Mouse (Mus musculus) midbrain, embryonic 10.5 days (tissue): ENCODE results near the gene E130308A19Rik. TPM values are rescaled to one million over a fixed set of nuclear protein-coding genes. Genes with fewer than 3 reads are reported as not detected.
A peak's percentile ranks its signal among the peaks of the same experiment; 100 is the strongest.

Experiments
- DNase-seq: peaks from one replicate; pipeline ENCODE4 v3.0.0-alpha.2; 2017; ENCODE audit warnings: low spot score
- H3K27ac ChIP-seq: fragments of 300-500 bp; sonication (generic); replicated peaks from 2 replicates; pipeline ENCODE4 v1.5.1; 2016; ENCODE audit warnings: mild to moderate bottlenecking
- H3K27me3 ChIP-seq: fragments of 300-500 bp; sonication (generic); 2 replicates; pipeline ENCODE4 v1.6.1; 2016; ENCODE audit warnings: low read depth, mild to moderate bottlenecking; ENCODE audit not compliant: poor library complexity, severe bottlenecking
- H3K36me3 ChIP-seq: fragments of 300-500 bp; sonication (generic); 2 replicates; pipeline ENCODE4 v1.6.1; 2016; ENCODE audit warnings: mild to moderate bottlenecking, moderate library complexity
- H3K4me1 ChIP-seq: fragments of 300-500 bp; sonication (generic); 2 replicates; pipeline ENCODE4 v1.6.1; 2016
- H3K4me3 ChIP-seq: fragments of 300-500 bp; sonication (generic); 2 replicates; pipeline ENCODE4 v1.5.1; 2016; ENCODE audit warnings: mild to moderate bottlenecking, moderate library complexity
- H3K9me3 ChIP-seq: fragments of 300-500 bp; sonication (generic); replicated peaks from 2 replicates; pipeline ENCODE4 v1.6.1; 2016; ENCODE audit warnings: mild to moderate bottlenecking
- WGBS: fragments of 180-500 bp; shearing (Covaris S2); methylation state at CpG from one replicate; pipeline ENCODE4 v1.1.7; 2016; 5-methylcytosine and 5-hydroxymethylcytosine counted together
- polyA plus RNA-seq: library from polyadenylated mRNA; unstranded; fragments of >200 nt; fragmentation: Nextera tagmentation; extraction: Ambion mirVana; gene quantifications from 2 replicates; pipeline ENCODE4 v1.2.1, GENCODE M21; 2016

E130308A19Rik gene
- polyA plus RNA-seq, 1 experiment from 2014 or later = 51.3 TPM

DNA sequence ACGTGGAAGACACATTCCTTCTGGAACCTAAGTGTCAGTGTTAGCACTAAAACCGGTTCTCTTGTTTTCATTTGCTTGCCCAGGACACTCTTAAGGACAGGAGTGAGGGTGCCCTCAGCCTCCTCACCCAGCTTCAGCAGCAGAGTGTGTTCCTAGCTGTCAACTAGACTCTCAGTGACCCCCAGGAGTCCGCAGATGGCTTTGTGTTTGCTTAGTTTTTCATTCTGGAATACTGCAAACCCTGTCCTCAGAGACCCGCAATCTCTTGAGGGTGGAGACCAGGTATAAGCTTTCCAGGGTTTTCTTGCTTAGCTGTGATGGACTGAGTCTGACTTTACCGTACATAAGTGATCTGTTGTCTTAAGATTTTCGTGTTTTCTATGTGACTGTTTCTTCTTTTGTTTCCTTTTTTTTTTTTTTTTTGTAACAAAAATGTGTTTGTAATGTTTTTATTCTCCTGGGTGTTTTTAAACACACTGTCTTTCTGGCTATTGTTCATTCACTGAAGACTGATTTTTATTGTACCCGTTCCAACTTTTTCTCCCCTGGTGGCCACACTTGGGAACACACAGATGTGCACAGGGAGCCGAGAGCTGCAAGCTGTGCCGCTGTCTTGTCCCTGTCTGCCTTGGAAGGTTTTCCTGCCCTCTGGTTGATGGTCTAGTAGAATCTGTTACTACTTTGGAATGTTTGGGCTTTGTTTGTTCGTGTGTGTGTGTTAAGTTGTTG is 134.8 kb downstream of the E130308A19Rik start:
- Histone ChIP-seq H3K27me3 (no peaks in the 10 kb centered on the region), H3K9me3 (no peaks in the 10 kb centered on the region), H3K4me3 (no peak overlapping the region), H3K27ac (no peak overlapping the region), H3K4me1 (peaks cover 11% of the 10 kb centered on the region), H3K36me3 (peaks cover 4% of the 10 kb centered on the region)
- peak; percentile 38 for DNase-seq
- WGBS = 61% methylated on average over 10 of the region's 10 CpGs

DNA sequence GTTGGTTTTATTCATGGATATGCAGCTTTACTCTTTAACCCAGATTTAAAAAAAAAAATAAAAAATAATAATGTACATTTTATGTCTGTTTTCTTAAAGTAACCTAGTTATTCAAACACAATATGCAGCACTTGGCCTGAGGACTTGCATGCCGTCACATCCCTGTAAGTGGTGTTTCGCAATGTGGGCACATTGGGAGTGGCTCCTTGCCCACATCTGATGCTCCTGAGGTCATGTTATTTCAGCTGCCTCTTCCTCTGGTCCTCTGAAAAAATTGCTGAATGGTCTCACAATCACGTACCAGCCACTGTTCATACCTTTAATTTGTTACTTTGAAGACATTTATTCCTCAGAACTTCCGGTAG is 135.3 kb downstream of the E130308A19Rik start:
- no peaks in the 10 kb centered on the region for H3K9me3 ChIP-seq
- no peaks in the 10 kb centered on the region for H3K27me3 ChIP-seq
- peaks cover 17% of the 10 kb centered on the region for H3K4me1 ChIP-seq
- no peak for DNase-seq
- H3K4me3 ChIP-seq = no peak overlapping the region
- H3K36me3 ChIP-seq = no peaks in the 10 kb centered on the region
- no peak overlapping the region for H3K27ac ChIP-seq
- 84% methylated on average over 4 of the region's 4 CpGs for WGBS

DNA sequence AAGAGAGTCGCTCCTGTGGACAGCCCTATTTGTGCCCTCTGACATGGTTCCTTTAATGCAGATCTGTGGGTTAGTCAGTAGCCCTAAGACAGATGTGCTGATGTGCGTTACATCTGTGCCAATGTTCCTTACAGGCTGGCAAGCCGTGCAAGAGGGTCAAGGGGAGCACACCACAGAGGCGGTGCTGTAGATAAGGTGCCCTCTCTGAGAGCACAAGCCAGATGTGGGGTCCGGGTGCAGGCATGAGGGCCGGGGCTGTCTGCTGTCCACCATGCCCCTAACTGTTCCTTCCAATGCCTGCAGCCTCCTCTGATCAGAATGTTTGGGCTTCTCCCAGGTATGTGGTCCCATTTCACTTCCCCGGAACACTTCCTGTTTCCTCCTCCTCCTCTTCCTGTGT is 138.9 kb downstream of the E130308A19Rik start:
- no peaks in the 10 kb centered on the region for H3K27me3 ChIP-seq
- no peak overlapping the region for H3K27ac ChIP-seq
- DNase-seq = no peak
- peaks cover 18% of the 10 kb centered on the region for H3K36me3 ChIP-seq
- WGBS = 81% methylated on average over 7 of the region's 7 CpGs
- no peak overlapping the region for H3K4me3 ChIP-seq
- H3K4me1 ChIP-seq = peaks cover 17% of the 10 kb centered on the region
- H3K9me3 ChIP-seq = no peaks in the 10 kb centered on the region

DNA sequence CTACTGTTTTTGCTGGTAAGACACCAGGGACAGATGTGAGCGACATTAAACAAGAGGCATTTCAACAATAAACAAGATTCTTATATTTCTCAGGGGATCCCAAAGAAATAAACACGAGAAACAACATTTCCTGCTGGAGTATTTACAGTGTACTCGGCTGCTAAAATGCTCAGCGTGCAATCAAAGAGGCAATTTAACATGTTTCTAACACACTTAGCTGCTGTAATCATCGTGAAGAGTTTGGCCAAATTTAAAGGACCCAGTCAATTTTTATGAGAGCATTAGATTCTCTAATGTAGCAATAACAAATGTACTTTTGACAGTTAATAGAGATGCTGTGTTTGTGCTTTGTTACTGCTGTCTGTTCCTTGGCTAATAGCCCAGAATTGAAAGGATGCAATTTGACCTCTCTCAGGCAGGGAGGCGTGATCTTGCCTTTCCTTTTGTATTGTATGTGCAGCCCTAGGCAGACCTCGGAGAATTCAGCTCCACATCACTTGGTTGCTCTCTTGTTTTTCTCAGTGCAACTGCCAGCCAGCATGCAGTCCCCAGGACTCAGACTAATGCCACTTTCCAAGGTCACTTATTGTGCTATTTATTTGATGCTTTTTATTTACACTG is 139.5 kb downstream of the E130308A19Rik start:
- Histone ChIP-seq H3K27ac (0 out of 2 replicates have a peak overlapping the region, but pooled peaks have one; percentile 13), H3K9me3 (no peaks in the 10 kb centered on the region), H3K36me3 (peaks cover 24% of the 10 kb centered on the region), H3K4me3 (no peak overlapping the region), H3K4me1 (peaks cover 17% of the 10 kb centered on the region), H3K27me3 (no peaks in the 10 kb centered on the region)
- DNase-seq = no peak
- WGBS = 47% methylated on average over 7 of the region's 7 CpGs

DNA sequence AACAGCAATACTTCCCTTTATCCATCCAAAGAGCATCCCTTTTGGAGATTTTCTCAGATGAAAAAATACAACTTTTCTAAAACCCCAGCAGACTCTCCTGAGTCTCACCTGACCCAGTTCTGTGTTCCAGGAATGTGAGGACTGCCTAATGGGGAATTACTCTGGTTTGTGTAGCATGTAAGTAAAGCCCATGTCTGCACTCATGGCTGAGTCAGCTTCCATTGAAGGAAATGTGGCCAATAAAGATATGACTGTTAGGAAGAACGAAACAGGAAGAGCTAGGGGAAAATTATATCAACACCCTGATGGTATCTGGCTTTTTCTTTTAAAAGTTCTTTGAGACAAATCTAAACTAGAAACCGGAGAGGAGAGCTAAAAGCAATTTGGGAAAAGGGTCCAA is 141.7 kb downstream of the E130308A19Rik start:
- Histone ChIP-seq H3K4me1 (peaks cover 31% of the 10 kb centered on the region), H3K9me3 (no peaks in the 10 kb centered on the region), H3K27ac (no peak overlapping the region), H3K36me3 (peaks cover 43% of the 10 kb centered on the region), H3K27me3 (no peaks in the 10 kb centered on the region), H3K4me3 (no peak overlapping the region)
- WGBS = 91% methylated on average over 2 of the region's 2 CpGs
- DNase-seq = no peak

DNA sequence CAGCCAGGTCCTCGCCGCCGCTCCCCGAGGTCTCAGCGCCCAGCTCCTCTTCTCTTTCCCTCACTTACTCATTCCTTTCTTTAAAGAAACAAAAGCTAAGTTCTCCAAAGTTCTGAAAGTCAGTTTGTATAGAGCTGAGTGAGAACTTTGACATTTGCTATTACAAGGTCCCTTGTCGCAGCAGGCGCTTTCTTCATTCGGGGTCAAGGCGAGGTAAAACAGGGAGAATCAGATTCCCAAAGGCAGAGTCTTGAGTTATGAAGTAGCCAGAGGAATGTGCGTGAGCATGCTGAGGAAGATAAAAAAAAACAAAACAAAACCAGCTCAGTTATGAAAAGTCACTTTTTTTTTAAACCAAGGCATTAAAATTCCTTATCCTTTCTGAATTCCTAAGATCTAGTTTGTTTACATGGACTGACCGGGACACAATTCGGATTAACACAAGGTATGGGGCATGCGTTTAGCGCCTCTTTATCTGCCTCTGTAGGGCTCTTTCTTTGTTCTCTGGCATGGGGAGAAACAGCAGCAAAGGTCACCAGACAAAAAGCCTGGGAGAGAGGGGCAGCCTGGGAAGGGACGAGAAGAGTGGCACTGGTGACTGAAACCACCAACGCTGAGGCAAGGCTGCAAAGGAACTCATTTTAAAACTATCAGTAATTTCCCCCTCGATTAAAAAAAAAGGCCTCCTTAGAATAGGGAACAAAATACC is 146.3 kb downstream of the E130308A19Rik start:
- WGBS = 35% methylated on average over 17 of the region's 17 CpGs
- Histone ChIP-seq H3K9me3 (no peaks in the 10 kb centered on the region), H3K27ac (peak overlapping the region; percentile 55), H3K4me1 (peaks cover 49% of the 10 kb centered on the region), H3K36me3 (peaks cover 79% of the 10 kb centered on the region), H3K4me3 (no peak overlapping the region; the same call in 1 of the 2 replicates), H3K27me3 (no peaks in the 10 kb centered on the region)
- DNase-seq = peak; percentile 59

DNA sequence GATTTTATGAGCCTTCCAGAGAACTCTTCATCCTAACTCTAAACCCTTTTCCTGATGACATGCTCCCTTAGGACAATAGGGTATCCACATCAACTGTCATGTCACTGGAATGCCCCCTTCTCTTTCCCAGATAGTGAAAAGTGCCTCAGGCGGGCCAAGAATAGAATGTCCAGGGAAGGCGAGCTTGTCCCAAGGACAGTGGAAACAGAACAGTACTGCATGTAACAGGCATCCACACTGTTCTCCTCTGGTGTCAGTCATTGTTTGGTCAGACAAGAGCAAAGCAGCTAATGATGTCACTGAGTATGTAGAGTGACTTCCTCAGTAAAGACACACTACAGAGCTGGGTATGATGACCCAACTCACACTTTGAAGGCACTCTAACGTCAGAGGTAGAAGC is 151.8 kb downstream of the E130308A19Rik start:
- Histone ChIP-seq H3K36me3 (peaks cover 71% of the 10 kb centered on the region), H3K4me1 (peaks cover 48% of the 10 kb centered on the region), H3K4me3 (no peak overlapping the region), H3K27me3 (no peaks in the 10 kb centered on the region), H3K27ac (no peak overlapping the region), H3K9me3 (no peaks in the 10 kb centered on the region)
- DNase-seq = no peak
- 87% methylated on average over 3 of the region's 3 CpGs for WGBS

DNA sequence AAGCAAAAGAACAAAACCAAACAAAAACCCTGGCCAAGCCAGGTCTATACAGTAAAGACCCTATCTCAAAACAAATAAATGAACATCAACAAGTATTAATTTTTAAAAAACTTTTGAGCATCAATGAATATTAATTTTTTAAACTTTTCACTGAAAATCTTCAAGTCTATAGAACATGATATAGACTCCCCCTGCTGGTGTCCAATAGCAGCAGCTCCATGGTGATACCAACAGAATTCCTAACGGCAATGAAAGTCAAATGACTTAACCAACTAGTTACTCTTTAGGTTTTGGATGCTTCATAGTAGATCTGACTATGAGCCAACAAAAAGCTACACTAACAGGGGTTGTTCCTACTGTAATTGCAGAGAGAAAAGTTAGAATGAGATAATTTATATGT is 154.6 kb downstream of the E130308A19Rik start:
- Histone ChIP-seq H3K27ac (no peak overlapping the region), H3K27me3 (no peaks in the 10 kb centered on the region), H3K9me3 (no peaks in the 10 kb centered on the region), H3K36me3 (peaks cover 49% of the 10 kb centered on the region), H3K4me1 (peaks cover 22% of the 10 kb centered on the region), H3K4me3 (no peak overlapping the region)
- 51% methylated on average over 1 of the region's 1 CpGs for WGBS
- DNase-seq = no peak

DNA sequence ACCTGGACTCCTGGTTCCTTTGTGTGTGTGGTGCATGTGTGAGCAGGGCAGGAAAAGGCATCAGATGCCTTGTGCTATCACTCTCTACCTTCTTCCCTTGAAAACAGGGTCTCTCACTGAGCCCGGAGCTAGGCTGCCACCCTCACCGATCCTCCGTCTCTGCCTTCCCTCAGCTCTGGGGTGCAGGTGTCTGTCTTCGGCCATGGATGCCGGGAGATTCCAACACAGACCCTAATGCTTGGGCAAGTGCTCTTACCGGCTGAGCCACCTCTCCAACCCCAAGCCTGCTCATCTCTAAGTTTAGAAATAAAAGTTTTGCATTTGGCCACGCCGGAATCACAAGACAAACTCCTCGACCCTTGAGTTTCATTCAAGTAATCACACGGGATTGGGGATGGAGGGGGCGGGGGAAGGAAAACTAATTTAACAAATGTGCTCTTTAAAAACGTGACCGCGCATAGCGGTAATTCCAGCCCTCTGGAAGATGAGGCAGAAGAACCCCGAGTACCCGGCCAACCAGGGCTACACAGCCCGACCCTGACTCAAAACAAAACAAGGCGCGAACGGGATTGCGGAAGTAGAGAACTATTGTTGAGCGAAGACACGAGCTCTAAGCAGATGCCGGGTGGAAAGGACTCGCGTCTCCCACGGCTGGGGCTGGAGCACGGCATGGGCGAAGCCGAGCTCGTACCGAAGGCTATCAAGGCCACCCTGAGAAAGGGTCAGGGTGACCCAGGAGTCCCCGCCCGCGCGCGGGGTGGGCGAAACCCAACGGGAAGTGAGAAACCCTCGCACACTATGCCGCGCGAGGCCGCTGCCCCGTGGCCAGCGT is 157.1 kb downstream of the E130308A19Rik start:
- Histone ChIP-seq H3K4me1 (peaks cover 15% of the 10 kb centered on the region), H3K36me3 (peaks cover 28% of the 10 kb centered on the region), H3K27me3 (no peaks in the 10 kb centered on the region), H3K9me3 (no peaks in the 10 kb centered on the region), H3K27ac (peak overlapping the region; percentile 93), H3K4me3 (peak overlapping the region; percentile 91)
- WGBS = under 1% methylated on average over 47 of the region's 47 CpGs
- DNase-seq = peak; percentile 39

DNA sequence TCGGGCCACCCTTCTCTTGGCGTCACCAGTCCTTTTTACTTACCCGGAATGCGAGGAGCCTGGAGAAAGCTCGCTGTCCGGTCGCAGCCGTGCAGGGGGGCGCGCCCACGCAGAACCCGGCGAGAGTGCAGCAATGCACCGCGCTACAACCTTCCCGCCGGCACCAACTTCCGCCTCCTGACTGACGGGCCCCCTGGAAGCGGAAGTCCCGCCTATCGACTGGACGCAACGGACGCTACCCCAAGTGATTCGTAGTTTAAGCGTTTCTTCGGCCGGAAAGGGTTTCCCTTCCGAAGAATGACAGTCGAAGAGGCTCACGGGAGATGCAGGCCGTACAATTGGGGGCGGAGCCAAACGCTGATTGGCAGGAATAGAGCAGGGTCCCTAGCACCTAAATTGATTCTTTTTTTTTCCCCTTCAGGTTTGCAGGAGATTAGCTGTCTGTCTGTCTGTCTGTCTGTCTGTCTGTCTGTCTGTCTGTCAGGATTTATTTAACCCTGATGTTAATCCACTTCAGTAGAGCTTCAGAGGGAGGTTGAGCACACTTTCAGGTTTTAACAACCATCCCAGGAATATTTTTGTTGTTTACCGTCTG is 157.8 kb downstream of the E130308A19Rik start:
- peak overlapping the region; percentile 93 for H3K27ac ChIP-seq
- H3K36me3 ChIP-seq = peaks cover 21% of the 10 kb centered on the region
- peak overlapping the region; percentile 91 for H3K4me3 ChIP-seq
- DNase-seq = peak; percentile 96
- no peaks in the 10 kb centered on the region for H3K27me3 ChIP-seq
- 1% methylated on average over 36 of the region's 36 CpGs for WGBS
- no peaks in the 10 kb centered on the region for H3K9me3 ChIP-seq
- H3K4me1 ChIP-seq = peaks cover 15% of the 10 kb centered on the region

DNA sequence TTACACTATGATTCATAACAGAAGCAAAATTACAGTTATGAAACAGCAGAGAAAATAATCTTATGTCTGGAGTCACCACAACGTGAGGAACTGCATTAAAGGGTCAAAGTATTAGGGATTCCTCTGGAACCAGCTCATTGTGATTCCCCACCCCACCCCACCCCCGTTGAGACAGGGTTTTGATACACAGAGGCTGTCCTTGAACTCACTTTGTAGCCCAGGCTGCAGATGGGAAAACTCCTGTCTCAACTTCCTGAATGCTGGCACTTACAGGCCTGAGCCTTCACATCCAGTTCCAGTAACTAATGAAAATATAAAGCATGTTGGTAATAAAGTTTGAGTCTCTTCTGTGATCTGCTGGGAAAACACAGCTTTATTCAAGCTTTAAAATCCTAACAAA is 159.4 kb downstream of the E130308A19Rik start:
- no peak overlapping the region for H3K4me3 ChIP-seq
- WGBS = 28% methylated on average over 2 of the region's 2 CpGs
- H3K36me3 ChIP-seq = peaks cover 6% of the 10 kb centered on the region
- DNase-seq = no peak
- no peaks in the 10 kb centered on the region for H3K27me3 ChIP-seq
- no peak overlapping the region for H3K27ac ChIP-seq
- H3K9me3 ChIP-seq = no peaks in the 10 kb centered on the region
- peaks cover 11% of the 10 kb centered on the region for H3K4me1 ChIP-seq

DNA sequence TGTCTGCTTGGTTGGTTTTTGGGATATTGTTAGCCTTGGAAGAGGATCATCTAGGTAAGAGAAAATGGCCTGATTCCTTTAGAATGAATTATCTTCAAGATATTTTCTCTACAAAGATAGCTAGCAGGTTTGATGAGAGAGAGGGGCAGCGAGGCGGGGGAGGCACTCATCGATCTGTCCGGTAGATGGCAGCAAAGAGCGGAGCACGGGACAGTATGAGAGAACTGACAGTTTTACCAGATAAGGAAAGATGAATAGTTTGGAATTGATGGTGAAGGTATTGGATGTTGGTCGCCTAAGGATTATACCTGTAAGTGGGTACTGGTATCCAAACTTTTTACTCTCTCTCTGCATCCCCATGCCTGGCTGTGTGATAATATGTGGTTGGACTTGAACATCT is 160.7 kb downstream of the E130308A19Rik start:
- Histone ChIP-seq H3K27me3 (no peaks in the 10 kb centered on the region), H3K36me3 (0 out of 2 replicates have a peak, but pooled peaks cover 2% of the 10 kb centered on the region), H3K4me1 (peaks cover 9% of the 10 kb centered on the region), H3K9me3 (no peaks in the 10 kb centered on the region), H3K27ac (no peak overlapping the region), H3K4me3 (no peak overlapping the region)
- under 1% methylated on average over 7 of the region's 7 CpGs for WGBS
- peak; percentile 72 for DNase-seq
